In the genomic region with DNA sequence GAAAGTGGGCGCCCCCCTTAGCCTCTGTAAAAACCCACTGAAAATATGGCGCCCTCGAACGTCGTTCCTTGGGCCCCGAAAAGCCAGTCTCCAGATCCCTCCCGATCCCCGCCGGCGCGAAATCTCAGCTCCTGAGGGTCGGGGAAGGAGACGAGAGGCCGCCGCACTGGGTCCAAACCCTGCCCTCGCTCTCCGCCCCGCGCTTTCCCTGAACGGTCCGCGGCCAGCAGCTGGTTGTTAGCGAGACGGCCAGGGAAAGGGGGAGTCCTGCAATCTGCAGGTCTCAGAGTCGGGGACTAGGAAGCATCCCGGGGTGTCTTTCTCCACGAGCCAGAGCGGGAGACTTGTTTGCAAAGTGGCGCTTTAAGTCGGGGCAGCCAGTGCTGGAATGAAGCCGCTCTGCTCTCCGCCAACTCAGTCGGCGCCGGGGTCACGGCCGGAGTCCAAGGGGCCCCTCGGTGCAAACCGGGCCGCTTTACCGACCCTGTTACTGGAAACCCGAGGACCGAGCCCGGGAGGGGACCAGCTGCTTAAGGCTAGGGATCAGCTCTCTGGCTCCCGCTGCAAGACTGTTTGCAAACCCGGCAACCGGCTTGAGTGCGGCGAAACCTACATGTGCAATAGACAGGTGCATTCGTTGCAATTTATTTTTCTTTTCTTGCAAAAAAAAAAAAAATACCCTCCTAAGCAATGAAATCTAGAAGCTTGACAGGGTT, we compare ENCODE assay signal across 7 mouse cellular contexts.
DNase-seq lines count a peak whose midpoint lies in the region; ATAC-seq lines count a peak whose summit lies in the region.

No protein-coding gene starts in this region.

- peak overlapping the region; percentile 67 for H3K9ac ChIP-seq in hindbrain, embryonic 14.5 days
- H3K9ac ChIP-seq in stomach, embryonic 14.5 days (replicated peaks; ENCODE audit: low read depth, low read length) = peak overlapping the region; percentile 61

- H3K27me3 ChIP-seq in hindbrain, embryonic 14.5 days (ENCODE audit: control insufficient read depth, insufficient read depth, low read length) = peaks cover 16% of the 10 kb centered on the region
- H3K27me3 ChIP-seq in stomach, embryonic 14.5 days (ENCODE audit: control insufficient read depth, insufficient read depth, low read length) = 0 out of 2 replicates have a peak, but pooled peaks cover 2% of the 10 kb centered on the region

- H3K4me2 ChIP-seq in hindbrain, embryonic 14.5 days (replicated peaks) = peak overlapping the region; percentile 86
- peak overlapping the region; percentile 99 for H3K4me2 ChIP-seq in stomach, embryonic 14.5 days (replicated peaks; ENCODE audit: low read depth, low read length)

- H3K4me1 ChIP-seq in hindbrain, embryonic 14.5 days (replicated peaks; ENCODE audit: control insufficient read depth, insufficient read depth, low read length) = peaks cover 10% of the 10 kb centered on the region
- peaks cover 12% of the 10 kb centered on the region; the same call in 1 of the 2 replicates for H3K4me1 ChIP-seq in stomach, embryonic 14.5 days (ENCODE audit: control insufficient read depth, insufficient read depth, low read length)

- no peaks in the 10 kb centered on the region for H3K9me3 ChIP-seq in hindbrain, embryonic 14.5 days (ENCODE audit: control insufficient read depth, low read length)
- H3K9me3 ChIP-seq in stomach, embryonic 14.5 days (ENCODE audit: control insufficient read depth, low read depth, low read length) = no peaks in the 10 kb centered on the region

- peak; percentile 51; the same call in 1 of the 2 replicates for ATAC-seq in hindbrain, embryonic 14.5 days (ENCODE audit: low FRiP score)
- 0 out of 2 replicates have a peak, but pooled peaks have one; percentile 10 for ATAC-seq in stomach, embryonic 14.5 days (ENCODE audit: insufficient number of reproducible peaks, insufficient read depth, low FRiP score, low read depth)

- DNase-seq in ZHBTc4 (ENCODE audit: low read depth, low spot score) = peak; percentile 65
- peak; percentile 8 for DNase-seq in cerebellum, adult 9-10 months
- DNase-seq in frontal cortex, postnatal 25 days (ENCODE audit: low spot score in 2 of 2) = peak; percentile 24 to 25
- no peak for DNase-seq in hindbrain, embryonic 14.5 days (ENCODE audit: low spot score)
- DNase-seq in left cerebral cortex, adult 18-20 months (ENCODE audit: low spot score in 2 of 2) = peak; percentile 19 to 45
- DNase-seq in mesoderm, embryonic 11.5 days (ENCODE audit: low read depth, low spot score) = peak; percentile 34

- peak overlapping the region; percentile 88 for H3K27ac ChIP-seq in hindbrain, embryonic 14.5 days
- peak overlapping the region; percentile 75; the same call in 1 of the 2 replicates for H3K27ac ChIP-seq in stomach, embryonic 14.5 days (ENCODE audit: low read length)

- peak overlapping the region; percentile 67 for H3K4me3 ChIP-seq in hindbrain, embryonic 14.5 days (replicated peaks; ENCODE audit: low read length)
- peak overlapping the region; percentile 82 for H3K4me3 ChIP-seq in stomach, embryonic 14.5 days (ENCODE audit: low read depth, low read length)

- H3K36me3 ChIP-seq in hindbrain, embryonic 14.5 days (replicated peaks; ENCODE audit: control insufficient read depth, insufficient read depth) = no peaks in the 10 kb centered on the region
- H3K36me3 ChIP-seq in stomach, embryonic 14.5 days (ENCODE audit: control insufficient read depth, insufficient read depth, low read length) = no peaks in the 10 kb centered on the region

- WGBS in hindbrain, embryonic 14.5 days = under 1% methylated on average over 50 of the region's 50 CpGs
- WGBS in stomach, embryonic 14.5 days = 0% methylated on average over 50 of the region's 50 CpGs
